Mouse (Mus musculus) embryonic fibroblast, embryonic 13.5 days (primary cell): ENCODE measurements around the gene 4430402I18Rik. TPM values are rescaled to one million over a fixed set of nuclear protein-coding genes. Genes with fewer than 3 reads are reported as not detected.
A peak's percentile ranks its signal among the peaks of the same experiment; 100 is the strongest.

Experiments used
- H3K27ac ChIP-seq: 2 replicates; pipeline ENCODE4 v1.5.1; 2012; ENCODE audit warnings: low read length, control low read depth, inconsistent platforms; ENCODE audit not compliant: insufficient read depth
- H3K4me1 ChIP-seq: 2 replicates; pipeline ENCODE4 v1.6.1; 2011; ENCODE audit warnings: low read length; ENCODE audit not compliant: control insufficient read depth, insufficient read depth
- H3K4me3 ChIP-seq: 2 replicates; pipeline ENCODE4 v1.5.1; 2011; ENCODE audit warnings: mild to moderate bottlenecking, control low read depth, low read length; ENCODE audit not compliant: insufficient read depth
- CTCF ChIP-seq: IDR thresholded peaks from 2 replicates; pipeline ENCODE4 v1.5.1; 2011; ENCODE audit warnings: mild to moderate bottlenecking, control low read depth, low read length, moderate library complexity, borderline replicate concordance; ENCODE audit not compliant: insufficient read depth
- POLR2A ChIP-seq: IDR thresholded peaks from 2 replicates; pipeline ENCODE4 v1.6.1; 2011; ENCODE audit warnings: low read depth, mild to moderate bottlenecking, control low read depth, low read length, moderate library complexity
- polyA plus RNA-seq: library from polyadenylated mRNA; stranded (reverse); fragments of >200 nt; gene quantifications from 2 replicates; pipeline ENCODE4 v1.2.4, GENCODE M21; 2011; ENCODE audit warnings: low read depth; ENCODE audit not compliant: missing spikeins, insufficient read length

The 4430402I18Rik gene
- polyA plus RNA-seq, 1 experiment = 1.1 TPM

- Histone ChIP-seq H3K4me1 (no peaks in the 10 kb centered on the region), H3K4me3 (no peak overlapping the region), H3K27ac (no peak overlapping the region)
- peak; percentile 39 for TF ChIP-seq CTCF
- TF ChIP-seq POLR2A = no peak
Measured at GRCm38 (mm10) chr19:28883126-28883525, 84.5 kb downstream of the 4430402I18Rik start.

- no peak overlapping the region for H3K4me3 ChIP-seq
- no peak overlapping the region for H3K27ac ChIP-seq
- no peak for TF ChIP-seq POLR2A
- no peak for TF ChIP-seq CTCF
- no peaks in the 10 kb centered on the region for H3K4me1 ChIP-seq
Measured at GRCm38 (mm10) chr19:28879476-28879875, 88.1 kb downstream of the 4430402I18Rik start.

- Histone ChIP-seq H3K4me3 (no peak overlapping the region), H3K27ac (no peak overlapping the region), H3K4me1 (no peaks in the 10 kb centered on the region)
- TF ChIP-seq CTCF (no peak), POLR2A (no peak)
Measured at GRCm38 (mm10) chr19:28870351-28870750, 97.2 kb downstream of the 4430402I18Rik start.

GRCm38 (mm10) chr19:28869251-28869855 lies 98.2 kb downstream of the 4430402I18Rik start:
- no peak overlapping the region for H3K4me3 ChIP-seq
- no peak for TF ChIP-seq POLR2A
- TF ChIP-seq CTCF = no peak
- H3K27ac ChIP-seq = no peak overlapping the region
- H3K4me1 ChIP-seq = no peaks in the 10 kb centered on the region

- no peak overlapping the region for H3K4me3 ChIP-seq
- no peaks in the 10 kb centered on the region for H3K4me1 ChIP-seq
- H3K27ac ChIP-seq = no peak overlapping the region
- TF ChIP-seq POLR2A = no peak
Measured at GRCm38 (mm10) chr19:28865501-28865900, 102.1 kb downstream of the 4430402I18Rik start.

GRCm38 (mm10) chr19:28864981-28865380 lies 102.6 kb downstream of the 4430402I18Rik start:
- no peaks in the 10 kb centered on the region for H3K4me1 ChIP-seq
- H3K27ac ChIP-seq = no peak overlapping the region
- H3K4me3 ChIP-seq = no peak overlapping the region
- TF ChIP-seq CTCF = no peak
- TF ChIP-seq POLR2A = no peak

GRCm38 (mm10) chr19:28863626-28864025 lies 104.0 kb downstream of the 4430402I18Rik start:
- Histone ChIP-seq H3K4me1 (no peaks in the 10 kb centered on the region), H3K4me3 (no peak overlapping the region), H3K27ac (no peak overlapping the region)
- TF ChIP-seq CTCF (no peak), POLR2A (no peak)

- TF ChIP-seq CTCF (no peak), POLR2A (no peak)
Measured at GRCm38 (mm10) chr19:28860246-28860645, 107.4 kb downstream of the 4430402I18Rik start.

GRCm38 (mm10) chr19:28854831-28855230 lies 112.8 kb downstream of the 4430402I18Rik start:
- no peaks in the 10 kb centered on the region for H3K4me1 ChIP-seq
- no peak for TF ChIP-seq POLR2A
- TF ChIP-seq CTCF = no peak

More at GRCm38 (mm10) chr19:28860246-28860645, 107.4 kb downstream of the 4430402I18Rik start:
- H3K4me3 ChIP-seq = no peak overlapping the region
- H3K4me1 ChIP-seq = no peaks in the 10 kb centered on the region
- H3K27ac ChIP-seq = no peak overlapping the region

GRCm38 (mm10) chr19:28852001-28852400 lies 115.6 kb downstream of the 4430402I18Rik start:
- H3K4me1 ChIP-seq = no peaks in the 10 kb centered on the region
- TF ChIP-seq CTCF = no peak
- H3K27ac ChIP-seq = no peak overlapping the region
- no peak overlapping the region for H3K4me3 ChIP-seq

More at GRCm38 (mm10) chr19:28854831-28855230, 112.8 kb downstream of the 4430402I18Rik start:
- Histone ChIP-seq H3K4me3 (no peak overlapping the region), H3K27ac (no peak overlapping the region)
